Mouse (Mus musculus): Measurements from ENCODE around the gene Enc1.

The Enc1 gene

DNA sequence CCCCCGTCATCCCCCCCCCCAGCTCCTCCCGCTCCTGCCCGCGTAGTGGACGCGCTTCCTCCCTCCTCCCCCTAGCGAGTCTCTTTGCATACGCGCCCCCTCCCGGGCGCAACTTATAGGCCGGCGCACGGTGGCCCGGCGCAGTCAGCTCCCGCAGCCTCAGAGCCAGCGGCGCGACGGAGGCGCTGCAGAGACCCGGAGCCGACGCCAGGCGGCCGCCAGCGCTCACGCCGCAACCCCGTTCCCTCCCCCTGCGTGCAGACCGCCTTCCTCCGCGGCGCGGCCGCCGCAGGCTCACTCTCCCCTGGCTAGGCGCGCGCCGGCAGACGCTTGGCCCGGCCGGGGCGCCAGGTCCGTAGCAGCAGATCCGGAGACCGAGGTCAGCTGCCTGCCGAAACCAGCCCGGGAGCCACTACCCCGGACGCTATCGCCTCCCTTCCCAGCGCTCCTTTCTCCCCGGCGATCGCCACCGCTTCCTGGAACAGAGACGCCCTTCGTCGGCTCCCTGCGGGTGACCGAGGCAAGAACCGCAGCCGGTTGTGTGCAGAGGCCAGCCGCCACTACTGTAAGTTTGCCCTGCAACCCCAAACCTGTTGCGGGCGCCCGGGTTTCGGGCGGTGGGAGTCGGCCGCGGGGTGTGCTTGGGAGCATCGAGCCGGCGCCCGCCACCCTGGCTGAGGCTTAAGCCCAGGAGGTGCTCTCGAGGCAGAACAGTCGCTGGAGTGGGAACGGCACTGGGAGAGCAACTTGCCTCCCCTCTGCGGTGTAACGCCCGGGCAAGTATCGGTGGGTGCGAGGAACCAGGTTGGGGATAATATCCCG lies at the start of gene Enc1:
Enc1 (plus strand) TSS at position 141 of the 822 bp plus-strand sequence.
- DNase-seq (ENCODE audit: low read depth, low spot score), result peak; percentile 89

GRCm38 (mm10) chr13:97192649-97193048 lies 48.3 kb upstream of the Enc1 start:
- DNase-seq (ENCODE audit: low read depth, low spot score), result no peak

DNA sequence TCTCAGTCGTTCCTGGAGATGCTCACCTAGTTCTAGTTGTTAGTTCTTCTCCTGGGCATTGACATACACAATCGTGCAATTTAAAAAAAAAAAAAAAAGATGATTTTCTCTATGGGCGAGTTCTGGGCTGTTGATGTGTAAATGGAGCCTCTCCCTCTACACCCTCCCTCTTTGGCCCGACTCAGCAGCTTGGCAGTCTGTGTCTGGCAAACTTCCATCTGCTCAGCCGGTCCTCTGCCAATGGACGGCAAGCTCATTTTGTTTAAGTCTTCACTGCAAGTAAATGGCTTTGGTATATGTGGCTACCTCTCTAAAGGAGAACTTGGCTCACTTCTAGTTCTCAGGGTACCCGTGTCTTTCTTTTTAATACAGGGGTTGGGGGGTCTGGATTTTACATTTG lies 47.5 kb upstream of the Enc1 start:
- DNase-seq (ENCODE audit: low read depth, low spot score), result peak; percentile 77

- no peak for DNase-seq (ENCODE audit: low read depth, low spot score)
These were observed 44.5 kb upstream of the Enc1 start for GRCm38 (mm10) chr13:97196186-97196924.

DNA sequence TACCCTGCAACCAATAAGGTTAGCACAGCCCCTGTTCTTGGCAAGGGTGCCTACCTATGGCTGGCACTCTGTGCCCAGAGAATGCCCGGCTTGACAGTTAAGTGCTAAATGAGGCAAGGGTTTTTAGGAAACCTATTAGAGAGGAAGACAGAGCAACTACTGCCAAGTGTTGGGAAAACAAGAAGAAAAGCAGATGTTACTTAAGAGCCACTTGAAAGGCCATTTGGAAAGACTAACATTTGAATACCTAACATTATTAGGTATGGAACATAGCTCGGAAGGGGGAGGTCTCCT lies 44.0 kb upstream of the Enc1 start:
- DNase-seq (ENCODE audit: low read depth, low spot score), result no peak

GRCm38 (mm10) chr13:97197932-97198562 lies 42.9 kb upstream of the Enc1 start, which contains the start of gene Hexb:
Gene Hexb, minus strand, starts transcription at chr13:97198357.
- DNase-seq (ENCODE audit: low read depth, low spot score), result peak; percentile 78

- no peak for DNase-seq (ENCODE audit: low read depth, low spot score)
These were observed 41.8 kb upstream of the Enc1 start for GRCm38 (mm10) chr13:97199123-97199522.

GRCm38 (mm10) chr13:97201076-97201475 lies 39.8 kb upstream of the Enc1 start:
- DNase-seq (ENCODE audit: low read depth, low spot score), result no peak

DNA sequence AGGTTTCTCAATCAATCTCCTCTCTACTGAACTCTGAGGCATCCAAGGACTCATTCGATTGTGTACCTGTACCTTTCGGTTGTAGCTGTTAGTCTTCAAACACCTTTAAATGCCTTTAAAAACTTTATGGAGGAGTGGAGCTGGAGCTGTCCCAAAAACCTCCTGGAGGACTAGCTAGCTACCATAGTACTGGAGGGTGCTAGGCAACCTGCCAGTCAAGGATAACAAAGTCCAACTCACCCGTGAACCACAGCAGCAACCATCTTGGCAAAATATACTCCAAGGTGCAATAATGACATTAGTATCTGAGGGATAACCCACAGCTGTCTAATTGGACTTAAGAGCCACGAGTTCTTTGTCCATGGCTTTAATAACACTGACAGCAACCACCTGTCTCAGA lies 39.0 kb upstream of the Enc1 start:
- no peak for DNase-seq (ENCODE audit: low read depth, low spot score)

DNA sequence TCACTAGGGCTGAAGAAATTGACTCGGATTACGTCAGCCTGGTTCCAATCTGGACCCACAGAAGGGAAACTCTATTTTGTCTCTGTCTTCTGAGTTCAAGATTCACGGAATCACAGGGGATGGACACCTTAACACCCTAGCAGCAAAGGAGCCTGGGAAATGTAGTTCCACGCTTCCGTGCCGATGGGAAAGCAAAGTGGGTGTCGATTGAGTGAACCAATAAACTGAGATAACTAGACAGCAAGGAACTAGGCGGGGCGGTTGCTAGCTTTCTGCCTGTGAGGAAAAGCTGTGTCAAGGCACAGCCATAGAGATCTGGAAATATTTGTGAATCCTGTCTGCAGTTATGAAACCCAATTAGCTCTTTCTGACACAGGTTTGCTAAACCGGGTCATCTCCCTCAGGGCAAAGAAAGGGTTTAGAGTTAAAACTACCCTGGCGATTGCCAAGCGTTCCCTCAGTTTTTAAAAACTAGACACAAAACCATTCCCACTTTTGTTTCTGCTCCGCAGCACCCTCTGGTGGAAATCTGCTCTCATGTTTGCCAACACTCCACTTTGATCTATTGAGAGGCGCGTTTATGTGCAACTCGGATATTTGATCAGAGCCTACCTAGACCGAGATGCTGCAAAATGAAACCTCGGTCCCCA lies 35.7 kb upstream of the Enc1 start:
- peak; percentile 71 for DNase-seq (ENCODE audit: low read depth, low spot score)

DNA sequence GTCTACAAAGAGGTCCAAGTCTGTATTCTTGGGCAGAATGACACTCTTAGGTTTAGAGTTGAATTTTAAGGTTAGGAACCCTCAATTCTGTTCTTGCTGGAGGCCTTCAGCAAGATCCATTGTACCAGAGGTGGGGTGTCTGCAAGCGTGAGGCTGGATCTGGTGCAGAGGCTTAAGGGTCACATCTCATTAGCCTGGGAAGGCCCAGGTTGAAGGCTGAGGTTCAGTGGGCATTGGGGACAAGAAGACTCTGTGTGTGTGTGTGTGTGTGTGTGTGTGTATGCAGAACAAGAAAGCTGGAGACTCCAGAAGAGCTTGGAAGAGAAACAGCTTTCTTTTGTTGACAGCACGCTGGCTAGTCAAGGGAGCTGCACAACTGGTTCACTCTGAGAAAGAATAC lies 34.9 kb upstream of the Enc1 start:
- no peak for DNase-seq (ENCODE audit: low read depth, low spot score)

- no peak for DNase-seq (ENCODE audit: low read depth, low spot score)
These were observed 33.3 kb upstream of the Enc1 start for GRCm38 (mm10) chr13:97207472-97208111.

DNA sequence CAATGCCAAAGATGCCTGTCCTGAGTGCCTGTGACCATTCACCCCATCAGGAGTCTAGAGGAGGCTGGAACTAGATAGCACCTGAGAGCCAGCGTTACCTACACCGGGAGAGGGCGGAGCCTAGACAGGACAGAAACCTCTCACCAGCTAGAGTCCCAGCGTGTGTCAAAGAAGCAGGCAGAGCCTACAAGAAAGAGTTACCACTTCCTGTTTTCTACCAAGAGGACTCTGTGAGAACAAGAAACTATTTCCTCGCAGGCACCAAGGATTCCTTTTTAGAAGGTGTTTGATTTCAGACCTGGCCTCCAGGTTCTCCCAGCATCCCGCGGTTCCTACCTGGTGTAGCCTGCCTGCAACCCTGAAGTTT lies 32.8 kb upstream of the Enc1 start:
- DNase-seq (ENCODE audit: low read depth, low spot score), result no peak

- DNase-seq (ENCODE audit: low read depth, low spot score), result no peak
These were observed 32.4 kb upstream of the Enc1 start for GRCm38 (mm10) chr13:97208500-97209010.

GRCm38 (mm10) chr13:97214583-97215268 lies 26.2 kb upstream of the Enc1 start:
- DNase-seq (ENCODE audit: low read depth, low spot score), result no peak

- no peak for DNase-seq (ENCODE audit: low read depth, low spot score)
These were observed 25.3 kb upstream of the Enc1 start for GRCm38 (mm10) chr13:97215563-97215962.

- no peak for DNase-seq (ENCODE audit: low read depth, low spot score)
These were observed 24.7 kb upstream of the Enc1 start for GRCm38 (mm10) chr13:97216196-97216595.

DNA sequence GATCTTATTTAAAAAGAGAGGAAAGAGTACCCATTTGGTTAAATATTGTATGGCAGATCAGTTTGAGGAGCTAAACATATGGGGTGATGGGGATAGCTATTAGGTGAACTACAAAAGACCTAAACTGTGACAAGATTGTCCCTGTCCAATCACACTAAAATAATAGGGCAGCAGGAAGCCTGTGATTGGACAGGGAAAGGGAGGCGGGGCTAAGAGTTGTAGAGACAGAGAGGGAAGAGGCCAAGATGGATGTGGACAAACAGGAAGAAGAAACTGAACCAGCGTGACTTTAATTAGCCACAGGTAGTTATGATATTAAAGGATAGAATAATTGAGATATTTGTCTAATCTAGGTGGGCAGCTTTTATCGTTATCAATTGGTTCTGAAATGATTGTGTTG lies 20.9 kb upstream of the Enc1 start:
- DNase-seq (ENCODE audit: low read depth, low spot score), result no peak

GRCm38 (mm10) chr13:97223856-97224255 lies 17.0 kb upstream of the Enc1 start:
- no peak for DNase-seq (ENCODE audit: low read depth, low spot score)

DNA sequence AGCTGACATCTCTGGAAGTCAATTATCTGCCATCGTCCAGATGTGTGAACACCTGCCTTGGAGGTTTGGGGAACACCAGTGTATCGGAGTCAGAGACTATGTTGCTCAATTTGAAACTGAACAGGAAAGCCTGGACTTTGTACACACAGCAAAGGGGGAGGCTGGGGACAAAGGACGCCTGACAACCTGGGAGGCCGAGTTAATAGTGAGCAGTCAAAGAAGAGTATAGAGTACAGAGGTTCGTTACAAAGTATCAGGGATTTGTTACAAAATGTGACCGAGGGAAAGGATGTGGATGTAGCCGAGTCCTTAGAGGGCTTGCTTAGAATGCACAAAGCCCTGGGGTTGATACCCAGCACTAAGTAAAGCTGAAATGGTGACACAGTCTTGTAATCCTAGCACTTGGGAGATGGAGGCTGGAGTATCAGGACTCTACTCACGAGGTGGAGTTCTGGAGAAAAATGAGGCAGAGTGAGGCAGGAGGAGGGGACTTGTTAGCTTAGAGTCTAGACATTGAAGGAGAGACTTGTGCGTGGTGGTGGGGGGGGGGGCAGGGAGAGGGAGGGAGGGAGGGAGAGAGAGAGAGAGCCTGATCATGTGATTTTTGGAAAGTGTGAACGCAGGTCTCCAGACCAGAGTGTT lies 16.4 kb upstream of the Enc1 start:
- DNase-seq (ENCODE audit: low read depth, low spot score), result no peak
